Mouse (Mus musculus) lung, embryonic 14.5 days (tissue): ENCODE measurements at regions not wholly inside any gene's neighbourhood (a gene's known extent, or its start where the extent isn't known, plus 50 kb on each side); places are given as distances from the start of the nearest gene placed in this dataset.

Source experiments
- ATAC-seq: fragments of 200-750 bp; cut with Nextera tagmentation; 2 replicates; pipeline ENCODE4 v1.8.0; 2017; ENCODE audit warnings: mild to moderate bottlenecking, moderate TSS enrichment, moderate library complexity; ENCODE audit not compliant: insufficient read depth
- DNase-seq: peaks from one replicate; pipeline ENCODE4 v3.0.0-alpha.2; 2015
- H3K27ac ChIP-seq: fragments of 300-500 bp; sonication (generic); 2 replicates; pipeline ENCODE4 v1.5.1; 2014; ENCODE audit warnings: low read depth, mild to moderate bottlenecking, moderate library complexity
- H3K27me3 ChIP-seq: fragments of 300-500 bp; sonication (generic); 2 replicates; pipeline ENCODE4 v1.6.1; 2014; ENCODE audit warnings: low read length, control low read depth; ENCODE audit not compliant: insufficient read depth
- H3K36me3 ChIP-seq: fragments of 300-500 bp; sonication (generic); 2 replicates; pipeline ENCODE4 v1.6.1; 2014; ENCODE audit warnings: control low read depth; ENCODE audit not compliant: insufficient read depth
- H3K4me1 ChIP-seq: fragments of 300-500 bp; sonication (generic); 2 replicates; pipeline ENCODE4 v1.6.1; 2014; ENCODE audit warnings: antibody characterized with exemption, control low read depth; ENCODE audit not compliant: insufficient read depth
- H3K4me2 ChIP-seq: fragments of 300-500 bp; sonication (generic); 2 replicates; pipeline ENCODE4 v1.6.1; 2014; ENCODE audit warnings: mild to moderate bottlenecking
- H3K4me3 ChIP-seq: fragments of 300-500 bp; sonication (generic); 2 replicates; pipeline ENCODE4 v1.5.1; 2014; ENCODE audit warnings: low read depth, low read length
- H3K9ac ChIP-seq: fragments of 300-500 bp; sonication (generic); 2 replicates; pipeline ENCODE4 v1.6.1; 2014
- H3K9me3 ChIP-seq: fragments of 300-500 bp; sonication (generic); 2 replicates; pipeline ENCODE4 v1.6.1; 2016; ENCODE audit warnings: low read depth, low read length, control low read depth
- CTCF ChIP-seq: IDR thresholded peaks from 2 replicates; pipeline ENCODE4 v1.5.1; 2016; ENCODE audit warnings: antibody characterized with exemption, low read depth
- WGBS: fragments of 180-500 bp; shearing (Covaris S2); extraction: QIAGEN DNeasy Blood & Tissue Kit; methylation state at CpG from one replicate; pipeline ENCODE4 v1.1.7; 2014; 5-methylcytosine and 5-hydroxymethylcytosine counted together

DNA sequence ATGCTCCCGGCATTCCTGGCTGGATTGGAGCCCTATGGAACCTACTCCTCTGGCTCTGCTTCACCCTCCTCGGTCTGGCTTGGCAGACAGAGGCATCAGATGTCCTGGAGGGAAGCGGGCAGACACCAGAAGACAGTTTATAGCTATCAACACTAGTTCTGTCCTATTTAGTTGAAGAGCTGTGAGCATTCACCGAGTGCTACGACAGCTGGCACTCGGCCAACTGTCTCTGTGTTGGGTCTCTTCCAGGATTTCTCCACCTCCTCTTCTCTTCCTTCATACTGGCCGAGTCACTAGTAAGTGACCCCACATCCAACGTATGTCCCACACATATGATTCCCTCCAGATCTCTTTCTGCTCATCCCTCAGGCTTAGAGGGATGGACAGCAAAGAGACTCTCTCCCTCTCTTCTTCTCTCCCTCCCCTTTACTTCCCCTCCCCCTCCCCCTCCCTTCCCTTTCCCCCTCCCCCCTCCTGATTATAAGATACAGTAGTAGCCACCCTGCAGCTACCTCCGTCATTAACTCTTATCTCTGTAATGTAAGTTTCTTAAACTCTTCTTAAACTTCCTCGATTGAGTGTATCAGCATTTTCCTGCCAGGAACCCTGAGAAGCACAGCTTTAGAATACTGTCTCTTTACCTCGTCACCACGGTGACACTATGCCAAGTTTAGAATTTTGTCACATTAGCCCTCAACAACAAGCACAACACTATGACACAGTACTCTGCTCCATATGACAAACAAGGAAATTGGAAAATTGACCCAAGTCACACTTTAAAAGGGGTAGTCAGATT, 68.1 kb upstream of the Dab2 start:
- no peaks in the 10 kb centered on the region for H3K9me3 ChIP-seq
- H3K4me2 ChIP-seq, result peak overlapping the region; percentile 1; the same call in 1 of the 2 replicates
- no peaks in the 10 kb centered on the region for H3K4me1 ChIP-seq
- no peaks in the 10 kb centered on the region for H3K36me3 ChIP-seq
- H3K4me3 ChIP-seq, result no peak overlapping the region
- H3K9ac ChIP-seq, result no peak overlapping the region
- no peaks in the 10 kb centered on the region for H3K27me3 ChIP-seq
- WGBS, result 37% methylated on average over 12 of the region's 12 CpGs
- ATAC-seq, result peak; percentile 93
- H3K27ac ChIP-seq, result no peak overlapping the region
- DNase-seq, result peak; percentile 88
- no peak for TF ChIP-seq CTCF

- H3K9me3 ChIP-seq, result no peaks in the 10 kb centered on the region
- no peaks in the 10 kb centered on the region for H3K36me3 ChIP-seq
- no peaks in the 10 kb centered on the region for H3K4me1 ChIP-seq
- ATAC-seq, result no peak
- DNase-seq, result no peak
- TF ChIP-seq CTCF, result no peak
- 56% methylated on average over 3 of the region's 3 CpGs for WGBS
- no peaks in the 10 kb centered on the region for H3K27me3 ChIP-seq
- no peak overlapping the region for H3K9ac ChIP-seq
- H3K4me3 ChIP-seq, result no peak overlapping the region
- no peak overlapping the region for H3K27ac ChIP-seq
- H3K4me2 ChIP-seq, result no peak overlapping the region
These were observed 66.0 kb upstream of the Dab2 start for GRCm38 (mm10) chr15:6233621-6234020.

DNA sequence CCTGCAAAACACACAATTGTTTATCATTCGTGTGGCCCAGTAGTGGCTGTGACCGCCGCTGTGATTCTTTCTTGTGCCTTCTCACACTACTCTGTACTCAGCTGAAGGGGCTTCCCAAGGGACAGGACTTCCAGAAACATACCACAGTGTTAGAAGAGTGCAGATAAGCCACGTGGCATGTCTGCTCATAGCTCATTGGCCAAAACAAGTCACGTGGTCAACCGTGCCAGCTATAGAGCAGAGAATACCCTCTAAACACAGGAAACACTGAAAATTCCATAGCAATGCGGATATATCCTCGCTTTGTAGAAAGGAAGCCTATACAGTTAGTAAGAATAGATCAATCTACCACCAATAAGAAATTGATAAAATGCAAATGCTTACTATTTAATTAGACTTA, 63.0 kb upstream of the Dab2 start:
- Histone ChIP-seq H3K9ac (no peak overlapping the region), H3K4me2 (no peak overlapping the region), H3K9me3 (no peaks in the 10 kb centered on the region)

DNA sequence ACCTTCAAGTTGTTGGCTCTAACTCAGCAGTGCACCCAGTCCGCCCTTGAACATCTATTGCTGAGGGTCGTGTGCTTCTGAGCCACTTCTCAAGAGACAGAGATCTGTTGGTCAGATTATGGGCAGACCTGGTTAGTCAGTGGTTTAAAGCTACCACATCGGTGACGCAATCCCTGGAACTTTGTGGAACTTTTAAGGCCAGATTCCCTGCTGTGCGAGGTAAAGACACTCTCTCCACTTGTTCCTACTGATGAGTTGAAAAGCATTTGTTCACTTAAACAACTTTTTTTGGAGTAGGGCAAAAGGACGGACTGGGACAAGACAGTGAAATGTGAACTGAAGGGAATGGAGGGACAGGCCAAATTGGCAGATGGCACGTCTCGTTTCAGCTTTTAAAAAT, 61.9 kb upstream of the Dab2 start:
- TF ChIP-seq CTCF, result no peak
- 51% methylated on average over 8 of the region's 8 CpGs for WGBS
- H3K4me2 ChIP-seq, result no peak overlapping the region
- peak; percentile 39; the same call in 1 of the 2 replicates for ATAC-seq
- H3K27me3 ChIP-seq, result no peaks in the 10 kb centered on the region
- no peaks in the 10 kb centered on the region for H3K9me3 ChIP-seq
- DNase-seq, result no peak
- no peak overlapping the region for H3K9ac ChIP-seq
- H3K4me3 ChIP-seq, result no peak overlapping the region
- H3K36me3 ChIP-seq, result no peaks in the 10 kb centered on the region
- H3K4me1 ChIP-seq, result no peaks in the 10 kb centered on the region
- peak overlapping the region; percentile 32; the same call in 1 of the 2 replicates for H3K27ac ChIP-seq

More for the DNA sequence above, 63.0 kb upstream of the Dab2 start:
- no peak for DNase-seq
- no peaks in the 10 kb centered on the region for H3K36me3 ChIP-seq
- TF ChIP-seq CTCF, result no peak
- WGBS, result 84% methylated on average over 8 of the region's 8 CpGs
- no peak overlapping the region for H3K27ac ChIP-seq
- no peak for ATAC-seq
- H3K4me3 ChIP-seq, result no peak overlapping the region
- no peaks in the 10 kb centered on the region for H3K27me3 ChIP-seq
- H3K4me1 ChIP-seq, result no peaks in the 10 kb centered on the region

DNA sequence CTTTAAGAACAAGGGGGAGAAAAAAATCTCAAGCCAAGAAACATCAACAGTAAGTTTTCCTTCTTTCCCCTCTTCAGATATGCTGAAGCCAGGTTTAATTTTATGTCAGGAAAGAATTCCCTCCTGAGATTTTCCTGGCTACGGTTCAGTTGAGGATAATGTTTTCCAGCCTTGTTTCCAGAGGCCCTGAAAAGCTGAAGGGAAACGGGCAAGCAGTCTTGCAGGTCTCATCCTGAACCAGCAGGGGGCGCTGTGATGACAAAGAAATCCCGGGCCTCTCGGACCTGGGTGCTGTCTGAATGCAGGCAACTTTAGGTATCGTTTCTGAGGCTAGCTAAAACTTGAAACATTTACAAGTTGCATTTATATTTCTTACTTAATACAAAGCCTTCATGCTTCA, 61.5 kb upstream of the Dab2 start:
- Histone ChIP-seq H3K4me1 (no peaks in the 10 kb centered on the region), H3K4me2 (no peak overlapping the region), H3K9ac (no peak overlapping the region), H3K4me3 (no peak overlapping the region), H3K9me3 (no peaks in the 10 kb centered on the region), H3K27me3 (no peaks in the 10 kb centered on the region), H3K36me3 (no peaks in the 10 kb centered on the region), H3K27ac (peak overlapping the region; percentile 32; the same call in 1 of the 2 replicates)
- peak; percentile 94 for DNase-seq
- peak; percentile 83 for ATAC-seq
- WGBS, result 2% methylated on average over 6 of the region's 6 CpGs
- peak; percentile 92 for TF ChIP-seq CTCF

DNA sequence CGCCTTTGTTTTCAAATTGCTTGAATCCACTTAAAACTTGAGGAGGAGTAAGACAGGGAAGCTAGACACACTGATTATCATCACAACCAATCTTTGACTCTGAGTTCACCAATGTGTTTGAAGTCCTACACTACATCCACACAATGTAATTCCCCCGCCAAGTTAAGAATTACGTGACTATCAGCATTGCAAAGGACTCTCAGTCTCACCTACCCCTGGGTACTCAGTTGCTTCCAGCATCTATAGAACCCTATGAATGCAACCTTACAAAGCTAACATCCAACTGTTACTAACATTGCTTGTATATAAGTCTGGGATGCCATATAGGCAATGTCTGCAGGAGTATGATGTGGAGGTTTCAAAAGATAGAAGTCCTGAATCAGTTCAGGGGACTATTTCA, 60.8 kb upstream of the Dab2 start:
- DNase-seq, result no peak
- H3K27ac ChIP-seq, result no peak overlapping the region
- WGBS, result 92% methylated on average over 3 of the region's 3 CpGs

GRCm38 (mm10) chr15:6242132-6242531, 57.5 kb upstream of the Dab2 start:
- 42% methylated on average over 4 of the region's 4 CpGs for WGBS
- DNase-seq (peak; percentile 60), ATAC-seq (no peak)
- no peak overlapping the region for H3K4me2 ChIP-seq
- no peaks in the 10 kb centered on the region for H3K36me3 ChIP-seq
- TF ChIP-seq CTCF, result no peak
- no peaks in the 10 kb centered on the region for H3K27me3 ChIP-seq
- H3K4me3 ChIP-seq, result no peak overlapping the region
- H3K27ac ChIP-seq, result no peak overlapping the region
- H3K9me3 ChIP-seq, result no peaks in the 10 kb centered on the region
- no peaks in the 10 kb centered on the region for H3K4me1 ChIP-seq
- no peak overlapping the region for H3K9ac ChIP-seq

More for the DNA sequence above, 60.8 kb upstream of the Dab2 start:
- Histone ChIP-seq H3K4me2 (no peak overlapping the region), H3K9me3 (no peaks in the 10 kb centered on the region), H3K27me3 (no peaks in the 10 kb centered on the region), H3K36me3 (no peaks in the 10 kb centered on the region), H3K4me3 (no peak overlapping the region), H3K4me1 (no peaks in the 10 kb centered on the region), H3K9ac (no peak overlapping the region)
- no peak for TF ChIP-seq CTCF
- no peak for ATAC-seq
